12 mouse cellular contexts compared by ENCODE assay signal in genomic region chr14:98877956-98878355, GRCm38 (mm10).
A peak's percentile ranks its signal among the peaks of the same experiment; 100 is the strongest.
DNase-seq lines count a peak whose midpoint lies in the region.
"Had no signal": no experiment of that assay in that cellular context is flagged by ENCODE, and none has a peak within 500 bp of the region (broad histone marks: within the 10 kb centered on the region; RNA-seq: fewer than 3 reads in every experiment).

No protein-coding gene starts in this region.

- DNase-seq in heart, adult 11 months, result peak; percentile 39
- no peak for DNase-seq in heart, postnatal 4 days
- DNase-seq in heart, postnatal 36 days, result peak; percentile 3 to 5
- no peak for DNase-seq in heart, postnatal 25 days (ENCODE audit: low spot score)
- peak; percentile 30 for DNase-seq in adrenal gland, postnatal 10 days
- peak; percentile 45 for DNase-seq in adrenal gland, postnatal 14 days
- no peak for DNase-seq in kidney, adult 11 months
- DNase-seq: cerebellum, adult 2 months; cerebellum, postnatal 10 days; forebrain, postnatal 0 days; gastrocnemius, postnatal 14 days; kidney, adult 8-10 months had no signal

- intact Hi-C loops in heart, postnatal 36 days (cut with DNase I), result no loop called here
- intact Hi-C loops in heart, postnatal 25 days (cut with DNase I), result no loop called here

Comparison
In these comparisons a context has a peak if more than half of its experiments do, and no peak if none do; other contexts are left out.
1. DNase-seq: peak in heart, adult 11 months (single experiment), heart, postnatal 36 days (2 of 2), adrenal gland, postnatal 10 days (single experiment) and adrenal gland, postnatal 14 days (single experiment); none in heart, postnatal 4 days (single experiment), heart, postnatal 25 days (single experiment) and kidney, adult 11 months (single experiment).